Mouse (Mus musculus) thymus, postnatal 25 days (tissue): ENCODE data around the gene Ncoa4.
"Not testable (repeated sequence)": the region's sequence is repeated elsewhere in the genome, so short reads cannot be mapped to it uniquely, and the experiment has no call there.

Experiments
- DNase-seq: peaks from one replicate; pipeline ENCODE4 v3.0.0; 2022

Ncoa4 gene

GRCm38 (mm10) chr14:32161090-32161885, 1.6 kb downstream of the Ncoa4 start:
- DNase-seq: no peak

GRCm38 (mm10) chr14:32162231-32162630, 2.6 kb downstream of the Ncoa4 start:
- DNase-seq: no peak

- DNase-seq: no peak
Observed at GRCm38 (mm10) chr14:32163203-32163888, 3.7 kb downstream of the Ncoa4 start.

- DNase-seq: no peak
Observed at GRCm38 (mm10) chr14:32164173-32165051, 4.7 kb downstream of the Ncoa4 start.

- peak; percentile 84 for DNase-seq
Observed at GRCm38 (mm10) chr14:32165278-32166061, 5.8 kb downstream of the Ncoa4 start.

- no peak for DNase-seq
Observed at GRCm38 (mm10) chr14:32166062-32166441, 6.4 kb downstream of the Ncoa4 start.

GRCm38 (mm10) chr14:32166840-32167239, 7.2 kb downstream of the Ncoa4 start:
- DNase-seq: no peak

GRCm38 (mm10) chr14:32167326-32167725, 7.7 kb downstream of the Ncoa4 start:
- no peak for DNase-seq

GRCm38 (mm10) chr14:32168653-32169231, 9.1 kb downstream of the Ncoa4 start:
- no peak for DNase-seq

- DNase-seq: no peak
Observed at GRCm38 (mm10) chr14:32170137-32170536, 10.5 kb downstream of the Ncoa4 start.

- DNase-seq: no peak
Observed at GRCm38 (mm10) chr14:32175310-32175709, 15.6 kb downstream of the Ncoa4 start.

- DNase-seq: not testable (repeated sequence)
Observed at GRCm38 (mm10) chr14:32176590-32176989, 16.9 kb downstream of the Ncoa4 start.

GRCm38 (mm10) chr14:32179393-32180195, 19.9 kb downstream of the Ncoa4 start:
- DNase-seq: no peak

GRCm38 (mm10) chr14:32180861-32181260, 21.2 kb downstream of the Ncoa4 start:
- no peak for DNase-seq

- no peak for DNase-seq
Observed at GRCm38 (mm10) chr14:32183846-32184245, 24.2 kb downstream of the Ncoa4 start.

GRCm38 (mm10) chr14:32190627-32191391, 31.1 kb downstream of the Ncoa4 start:
- no peak for DNase-seq

- DNase-seq: no peak
Observed at GRCm38 (mm10) chr14:32191926-32192325, 32.3 kb downstream of the Ncoa4 start.

GRCm38 (mm10) chr14:32192437-32192836, 32.8 kb downstream of the Ncoa4 start:
- peak; percentile 44 for DNase-seq

- DNase-seq: not testable (repeated sequence)
Observed at GRCm38 (mm10) chr14:32193557-32193956, 33.9 kb downstream of the Ncoa4 start.

GRCm38 (mm10) chr14:32201354-32201753, 41.7 kb downstream of the Ncoa4 start:
- no peak for DNase-seq
